Mouse (Mus musculus) MEL (cell line): ENCODE data around the gene Rhoq. TPM values are rescaled to one million over a fixed set of nuclear protein-coding genes. Genes with fewer than 3 reads are reported as not detected.
A peak's percentile ranks its signal among the peaks of the same experiment; 100 is the strongest.

Experiments used
- DNase-seq: peaks from one replicate; pipeline ENCODE4 v3.0.0; 2011; ENCODE audit warnings: low read depth, low spot score
- H3K27ac ChIP-seq: 2 replicates; pipeline ENCODE4 v1.5.1; 2012; ENCODE audit warnings: low read depth, mild to moderate bottlenecking, control low read depth, low read length, moderate library complexity; ENCODE audit not compliant: control insufficient read depth
- H3K27me3 ChIP-seq, 2 experiments: fragments of 150-350 bp in 1 of 2; sonication (generic) in 1 of 2; 2 replicates each; pipeline ENCODE4 v1.6.1; 2012; ENCODE audit warnings: low read length in 2 of 2, mild to moderate bottlenecking in 2 of 2, improper control_type of control experiment in 1 of 2, moderate library complexity in 1 of 2; ENCODE audit not compliant: insufficient read depth in 2 of 2, control insufficient read depth in 1 of 2
- H3K36me3 ChIP-seq, 2 experiments: 2 replicates each; pipeline ENCODE4 v1.6.1; 2012 to 2014; ENCODE audit warnings: low read length in 2 of 2, improper control_type of control experiment in 1 of 2, inconsistent platforms in 1 of 2, mild to moderate bottlenecking in 1 of 2; ENCODE audit not compliant: insufficient read depth in 2 of 2, control insufficient read depth in 1 of 2
- H3K4me1 ChIP-seq, 2 experiments: fragments of 150-350 bp in 1 of 2; sonication (generic) in 1 of 2; 2 replicates each; pipeline ENCODE4 v1.6.1; 2012; ENCODE audit warnings: low read length in 2 of 2, improper control_type of control experiment in 1 of 2, mild to moderate bottlenecking in 1 of 2; ENCODE audit not compliant: insufficient read depth in 2 of 2, control insufficient read depth in 1 of 2
- H3K4me3 ChIP-seq, 2 experiments: fragments of 150-350 bp in 1 of 2; sonication (generic) in 1 of 2; 2 replicates each; pipeline ENCODE4 v1.5.1; 2012; ENCODE audit warnings: low read depth in 2 of 2, low read length in 2 of 2, mild to moderate bottlenecking in 2 of 2, moderate library complexity in 2 of 2, control low read depth in 1 of 2, improper control_type of control experiment in 1 of 2; ENCODE audit not compliant: control insufficient read depth in 1 of 2, insufficient read depth in 1 of 2
- H3K79me2 ChIP-seq: 2 replicates; pipeline ENCODE4 v1.6.1; 2012; ENCODE audit warnings: mild to moderate bottlenecking, low read length, moderate library complexity; ENCODE audit not compliant: control insufficient read depth, poor library complexity, insufficient read depth
- H3K9ac ChIP-seq: 2 replicates; pipeline ENCODE4 v1.6.1; 2012; ENCODE audit warnings: low read depth, mild to moderate bottlenecking, control low read depth, low read length, moderate library complexity; ENCODE audit not compliant: control insufficient read depth, poor library complexity, severe bottlenecking
- H3K9me3 ChIP-seq: fragments of 150-350 bp; sonication (generic); replicated peaks from 2 replicates; pipeline ENCODE4 v1.6.1; 2012; ENCODE audit warnings: mild to moderate bottlenecking, low read length, improper control_type of control experiment, moderate library complexity; ENCODE audit not compliant: insufficient read depth
- CHD2 ChIP-seq: IDR thresholded peaks from 2 replicates; pipeline ENCODE4 v1.6.1; 2011; ENCODE audit warnings: low read length, improper control_type of control experiment
- ELF1 ChIP-seq: IDR thresholded peaks from 2 replicates; pipeline ENCODE4 v1.6.1; 2014; ENCODE audit warnings: low read depth, mild to moderate bottlenecking, inconsistent platforms, low read length, improper control_type of control experiment, moderate library complexity
- EP300 ChIP-seq, 2 experiments: IDR thresholded peaks; 2 replicates each; pipeline ENCODE4 v1.6.1; 2011; ENCODE audit warnings: improper control_type of control experiment in 2 of 2, low read length in 2 of 2, low read depth in 1 of 2, mild to moderate bottlenecking in 1 of 2
- ETS1 ChIP-seq: IDR thresholded peaks from 2 replicates; pipeline ENCODE4 v1.6.1; 2012; ENCODE audit warnings: low read depth, mild to moderate bottlenecking, inconsistent platforms, low read length, improper control_type of control experiment, moderate library complexity
- HCFC1 ChIP-seq: IDR thresholded peaks from 2 replicates; pipeline ENCODE4 v1.6.1; 2012; ENCODE audit warnings: low read depth, mild to moderate bottlenecking, inconsistent platforms, low read length, improper control_type of control experiment, moderate library complexity
- KAT2A ChIP-seq: conservative IDR thresholded peaks from 2 replicates; pipeline ENCODE4 v1.6.1; 2012; ENCODE audit warnings: low read depth, low read length, improper control_type of control experiment, inconsistent platforms
- MAX ChIP-seq: IDR thresholded peaks from 2 replicates; pipeline ENCODE4 v1.6.1; 2011; ENCODE audit warnings: low read length, improper control_type of control experiment
- MEF2A ChIP-seq: IDR thresholded peaks from 2 replicates; pipeline ENCODE4 v1.6.1; 2014; ENCODE audit warnings: low read depth, mild to moderate bottlenecking, inconsistent platforms, low read length, improper control_type of control experiment; ENCODE audit not compliant: poor library complexity, insufficient replicate concordance, severe bottlenecking; ENCODE audit errors: extremely low read depth
- MXI1 ChIP-seq: IDR thresholded peaks from 2 replicates; pipeline ENCODE4 v1.6.1; 2011; ENCODE audit warnings: mild to moderate bottlenecking, low read depth, low read length, improper control_type of control experiment
- MYB ChIP-seq: IDR thresholded peaks from 2 replicates; pipeline ENCODE4 v1.6.1; 2011; ENCODE audit warnings: mild to moderate bottlenecking, low read depth, low read length, improper control_type of control experiment
- NELFE ChIP-seq: IDR thresholded peaks from 2 replicates; pipeline ENCODE4 v1.6.1; 2011; ENCODE audit warnings: low read depth, low read length, improper control_type of control experiment
- POLR2AphosphoS5 ChIP-seq: IDR thresholded peaks from 2 replicates; pipeline ENCODE4 v1.6.1; 2012; ENCODE audit warnings: low read depth, borderline replicate concordance, mild to moderate bottlenecking, inconsistent platforms, low read length, moderate library complexity, mixed read lengths
- RAD21 ChIP-seq: IDR thresholded peaks from 2 replicates; pipeline ENCODE4 v1.6.1; 2011; ENCODE audit warnings: mild to moderate bottlenecking, low read depth, low read length, improper control_type of control experiment
- TBP ChIP-seq: IDR thresholded peaks from 2 replicates; pipeline ENCODE4 v1.8.0; 2011; ENCODE audit warnings: low read depth, low read length, improper control_type of control experiment
- UBTF ChIP-seq: IDR thresholded peaks from 2 replicates; pipeline ENCODE4 v1.6.1; 2012; ENCODE audit warnings: low read depth, mild to moderate bottlenecking, inconsistent platforms, low read length, improper control_type of control experiment, moderate library complexity, borderline replicate concordance; ENCODE audit not compliant: insufficient read depth
- USF2 ChIP-seq, 2 experiments: IDR thresholded peaks; 2 replicates each; pipeline ENCODE4 v1.6.1; 2011 to 2012; ENCODE audit warnings: improper control_type of control experiment in 2 of 2, low read length in 2 of 2, borderline replicate concordance in 1 of 2, inconsistent platforms in 1 of 2, low read depth in 1 of 2, mild to moderate bottlenecking in 1 of 2; ENCODE audit not compliant: insufficient read depth in 1 of 2
- ZC3H11A ChIP-seq: IDR thresholded peaks from 2 replicates; pipeline ENCODE4 v1.6.1; 2012; ENCODE audit warnings: low read depth, mild to moderate bottlenecking, inconsistent platforms, low read length, improper control_type of control experiment
- ZKSCAN1 ChIP-seq: IDR thresholded peaks from 2 replicates; pipeline ENCODE4 v1.6.1; 2012; ENCODE audit warnings: low read depth, mild to moderate bottlenecking, inconsistent platforms, low read length, improper control_type of control experiment, moderate library complexity
- ZNF384 ChIP-seq: IDR thresholded peaks from 2 replicates; pipeline ENCODE4 v1.6.1; 2012; ENCODE audit warnings: low read depth, mild to moderate bottlenecking, inconsistent platforms, low read length, improper control_type of control experiment
- polyA plus RNA-seq, 2 experiments: library from polyadenylated mRNA; stranded (reverse) in 1 of 2; unstranded in 1 of 2; fragments of >175 nt in 1 of 2; fragments of >200 nt in 1 of 2; gene quantifications; 2 replicates each; pipeline versions ENCODE4 v1.2.1 to v1.2.4; 2012; ENCODE audit warnings: low replicate concordance in 2 of 2, low read depth in 1 of 2; ENCODE audit not compliant: insufficient read length in 2 of 2, insufficient read depth in 1 of 2, missing spikeins in 1 of 2
- total RNA-seq: library from RNA; depleted of rRNA; stranded (reverse); fragments of 300-350 nt; gene quantifications from 2 replicates; pipeline ENCODE4 v1.2.3, GENCODE M21; 2012

Rhoq gene
- total and polyA plus RNA-seq, 3 experiments = 3.1 to 34.9 (median 9.4) TPM

DNA sequence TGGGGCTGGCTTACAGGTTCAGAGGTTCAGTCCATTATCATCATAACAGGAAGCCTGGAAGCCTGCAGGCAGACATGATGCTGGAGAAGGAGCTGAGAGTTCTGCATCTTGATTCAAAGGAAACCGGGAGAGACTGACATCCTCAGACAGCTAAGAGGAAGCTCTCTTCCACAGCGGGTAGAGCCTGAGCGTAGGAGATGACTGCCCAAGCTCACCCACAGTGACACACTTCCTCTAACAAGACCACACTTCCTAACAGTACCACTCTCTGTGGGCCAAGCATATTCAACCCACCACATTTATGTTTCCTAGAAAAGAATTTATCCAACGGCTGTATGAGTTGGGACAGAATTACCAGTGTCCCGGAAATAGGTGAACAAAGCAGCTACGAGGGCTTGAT is 15.6 kb downstream of the Rhoq start:
- TF ChIP-seq UBTF (no peak), HCFC1 (no peak), MYB (no peak), ZNF384 (no peak), USF2 (IDR thresholded peaks at IDR 0.05; ENCODE audit: borderline replicate concordance in 1 of 2, insufficient read depth in 1 of 2, low read depth in 1 of 2, low read length in 2 of 2) (no peak), RAD21 (no peak), TBP (no peak), ETS1 (no peak), CHD2 (no peak), ZC3H11A (no peak), EP300 (IDR thresholded peaks at IDR 0.05; ENCODE audit: low read depth in 1 of 2, low read length in 2 of 2) (no peak), MEF2A (no peak), MAX (no peak), KAT2A (no peak), ZKSCAN1 (no peak)
- Histone ChIP-seq H3K9ac (no peak overlapping the region), H3K79me2 (no peaks in the 10 kb centered on the region), H3K27ac (no peak overlapping the region), H3K4me1 (no peaks in the 10 kb centered on the region), H3K36me3 (no peaks in the 10 kb centered on the region), H3K27me3 (no peaks in the 10 kb centered on the region), H3K9me3 (no peaks in the 10 kb centered on the region), H3K4me3 (no peak overlapping the region)
- no peak for DNase-seq

DNA sequence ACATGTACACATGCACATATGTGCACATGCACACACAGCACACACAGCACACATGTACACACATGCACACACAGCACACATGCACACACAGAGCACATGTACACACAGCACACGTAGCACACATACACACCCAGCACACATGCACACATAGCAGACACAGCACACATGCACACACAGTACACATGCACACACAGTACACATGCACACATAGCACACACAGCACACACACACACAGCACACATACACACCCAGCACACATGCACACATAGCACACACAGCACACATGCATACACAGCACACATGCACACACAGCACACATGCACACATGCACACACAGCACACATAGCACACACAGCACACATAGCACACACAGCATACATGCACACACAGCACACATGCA is 18.3 kb downstream of the Rhoq start:
- TF ChIP-seq POLR2AphosphoS5 = peak; percentile 75; the same call in 1 of the 2 replicates
- no peak for TF ChIP-seq ELF1
- no peak for TF ChIP-seq NELFE
- no peak for TF ChIP-seq MXI1
- H3K9ac ChIP-seq = no peak overlapping the region
- no peak overlapping the region for H3K4me3 ChIP-seq
- no peaks in the 10 kb centered on the region for H3K36me3 ChIP-seq
- H3K27ac ChIP-seq = no peak overlapping the region
- H3K4me1 ChIP-seq = no peaks in the 10 kb centered on the region
- H3K9me3 ChIP-seq = no peaks in the 10 kb centered on the region
- H3K79me2 ChIP-seq = no peaks in the 10 kb centered on the region
- H3K27me3 ChIP-seq = no peaks in the 10 kb centered on the region
- no peak for DNase-seq
